Mouse (Mus musculus): Measurements from ENCODE around the gene Olfr1030. TPM values are rescaled to one million over a fixed set of nuclear protein-coding genes. Genes with fewer than 3 reads are reported as not detected.

The Olfr1030 gene
- 0.14 TPM for polyA plus RNA-seq (2017; shearing (Covaris generic))

DNA sequence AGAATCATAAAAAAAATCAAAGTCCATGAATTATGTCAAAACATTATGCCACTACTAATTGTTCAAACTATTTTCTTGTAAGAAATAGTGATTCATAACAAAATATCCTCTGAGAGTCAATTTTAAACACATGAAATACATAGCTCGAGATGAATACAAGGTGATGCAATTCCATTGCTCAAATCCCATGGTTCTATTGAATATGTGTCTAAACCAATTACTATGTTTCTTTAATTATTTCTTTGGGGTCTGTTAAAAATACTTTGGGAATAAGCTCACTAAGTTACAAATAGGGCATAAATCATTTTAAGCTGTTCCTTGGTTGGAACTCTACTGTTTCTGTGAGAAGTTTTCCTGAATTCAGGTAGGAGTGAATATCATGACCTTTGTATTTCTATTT is at the start of gene Olfr1030:
Olfr1030 (plus strand) TSS at position 301 of the 400 bp plus-strand sequence.

DNA sequence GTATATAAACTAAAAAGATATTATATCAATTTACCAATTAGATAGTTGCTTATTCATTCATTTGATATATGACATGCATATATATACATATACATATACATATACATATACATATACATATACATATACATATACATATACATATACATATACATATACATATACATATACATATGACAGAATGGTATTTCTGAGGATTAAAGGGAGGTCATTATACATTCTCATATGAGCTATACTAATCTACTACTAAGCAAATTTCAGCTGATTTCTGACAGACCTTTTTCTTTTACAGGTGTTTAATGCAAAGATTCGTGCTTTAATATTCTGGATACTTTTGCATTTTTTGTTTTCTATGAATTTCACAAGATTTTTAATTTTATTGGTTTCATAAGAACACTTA is 28.9 kb upstream of the Olfr1030 start, which contains the start of gene Olfr1028:
Olfr1028 (plus strand) TSS at position 301 of the 400 bp plus-strand sequence.

GRCm38 (mm10) chr2:85973595-85973994 is 5.5 kb upstream of the Olfr1030 start, which contains the start of gene Olfr1029:
Gene Olfr1029 (plus strand): TSS chr2:85973895.

DNA sequence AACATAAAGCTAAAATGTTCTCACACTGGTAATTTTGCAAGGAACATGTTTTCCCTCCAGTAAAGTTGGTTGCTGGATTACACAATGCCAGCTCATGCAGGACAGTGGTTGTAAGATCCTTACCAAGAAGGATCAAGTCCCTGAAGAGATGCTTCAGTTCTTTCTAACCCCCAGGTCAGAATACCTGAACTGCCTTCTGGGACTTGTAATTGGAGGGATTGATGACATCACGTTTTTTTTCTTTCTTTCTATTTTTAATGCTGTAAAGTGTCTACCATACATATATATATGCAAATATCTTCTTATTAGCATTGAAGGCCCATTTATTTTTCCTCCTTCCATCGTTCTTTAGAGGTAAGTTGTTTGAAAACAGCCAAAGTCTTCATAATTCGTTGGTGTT is 10.9 kb downstream of the Olfr1030 start, which contains the start of gene Olfr1031:
Olfr1031 (plus strand) TSS at position 301 of the 400 bp plus-strand sequence.

GRCm38 (mm10) chr2:86005240-86005639 is 26.2 kb downstream of the Olfr1030 start, which contains the start of gene Olfr1032:
Gene Olfr1032 (plus strand): TSS chr2:86005540.

DNA sequence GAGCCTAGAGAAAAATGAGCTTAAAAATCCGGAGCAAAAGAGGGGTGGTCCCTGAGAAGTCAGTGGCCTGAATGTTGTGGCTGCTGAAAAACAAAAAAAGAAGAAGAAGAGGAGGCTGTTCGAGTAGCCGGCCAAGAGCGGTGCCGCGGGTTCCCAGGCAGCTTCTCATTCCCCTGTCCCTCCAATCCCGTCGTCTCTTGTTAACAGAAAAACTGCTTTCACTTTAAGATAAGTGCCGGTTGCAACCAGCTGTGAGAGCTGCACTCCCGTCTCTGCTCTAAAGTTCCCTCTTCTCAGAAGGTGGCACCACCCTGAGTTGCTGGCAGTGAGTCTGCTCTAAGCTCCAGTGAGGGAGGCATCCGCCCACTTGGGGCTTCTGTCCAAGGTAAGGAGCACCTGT is 41.3 kb downstream of the Olfr1030 start, which contains the start of gene Olfr1033:
Olfr1033 (plus strand) TSS at position 228 of the 400 bp plus-strand sequence.

Other genes starting within 250 kb of the Olfr1030 start
- gene Olfr1012, start 216.5 kb upstream of the Olfr1030 start, polyA plus RNA-seq (2017; shearing (Covaris generic)) = not detected
- not detected for gene Olfr1013, start 212.2 kb upstream of the Olfr1030 start, polyA plus RNA-seq (2017; shearing (Covaris generic))
- gene Olfr1014, start 206.6 kb upstream of the Olfr1030 start, polyA plus RNA-seq (2017; shearing (Covaris generic)) = not detected
- not detected for gene Olfr1015, start 197.3 kb upstream of the Olfr1030 start, polyA plus RNA-seq (2017; shearing (Covaris generic))
- not detected for gene Olfr1016, start 176.7 kb upstream of the Olfr1030 start, polyA plus RNA-seq (2017; shearing (Covaris generic))
- gene Olfr1018, start 160.8 kb upstream of the Olfr1030 start, polyA plus RNA-seq (2017; shearing (Covaris generic)) = not detected
- gene Olfr1019, start 133.8 kb upstream of the Olfr1030 start, polyA plus RNA-seq (2017; shearing (Covaris generic)) = not detected
- gene Olfr1020, start 132.2 kb upstream of the Olfr1030 start, polyA plus RNA-seq (2017; shearing (Covaris generic)) = 0.35 TPM
- not detected for gene Olfr1022, start 110.7 kb upstream of the Olfr1030 start, polyA plus RNA-seq (2017; shearing (Covaris generic))
- not detected for gene Olfr1023, start 93.6 kb upstream of the Olfr1030 start, polyA plus RNA-seq (2017; shearing (Covaris generic))
- gene Olfr1024, start 74.2 kb upstream of the Olfr1030 start, polyA plus RNA-seq (2017; shearing (Covaris generic)) = not detected
- not detected for gene Olfr1025-ps1, start 64.1 kb upstream of the Olfr1030 start, polyA plus RNA-seq (2017; shearing (Covaris generic))
- not detected for gene Olfr1026, start 57.7 kb upstream of the Olfr1030 start, polyA plus RNA-seq (2017; shearing (Covaris generic))
- gene Olfr1028, start 28.8 kb upstream of the Olfr1030 start, polyA plus RNA-seq (2017; shearing (Covaris generic)) = not detected
- not detected for gene Olfr1029, start 5.4 kb upstream of the Olfr1030 start, polyA plus RNA-seq (2017; shearing (Covaris generic))
- gene Olfr1031, start 11.0 kb downstream of the Olfr1030 start, polyA plus RNA-seq (2017; shearing (Covaris generic)) = not detected
- not detected for gene Olfr1032, start 26.3 kb downstream of the Olfr1030 start, polyA plus RNA-seq (2017; shearing (Covaris generic))
- 11.3 TPM for gene Olfr1033, start 41.4 kb downstream of the Olfr1030 start, polyA plus RNA-seq (2017; shearing (Covaris generic))
- gene Olfr1034, start 66.6 kb downstream of the Olfr1030 start, polyA plus RNA-seq (2017; shearing (Covaris generic)) = not detected
- gene Olfr1036, start 94.7 kb downstream of the Olfr1030 start, polyA plus RNA-seq (2017; shearing (Covaris generic)) = not detected
- gene Olfr1037, start 108.1 kb downstream of the Olfr1030 start, polyA plus RNA-seq (2017; shearing (Covaris generic)) = not detected
- not detected for gene Olfr1039, start 156.7 kb downstream of the Olfr1030 start, polyA plus RNA-seq (2017; shearing (Covaris generic))
- not detected for gene Olfr1040, start 167.5 kb downstream of the Olfr1030 start, polyA plus RNA-seq (2017; shearing (Covaris generic))
- gene Olfr1042, start 182.6 kb downstream of the Olfr1030 start, polyA plus RNA-seq (2017; shearing (Covaris generic)) = 0.14 TPM
- gene Olfr1043, start 188.2 kb downstream of the Olfr1030 start, polyA plus RNA-seq (2017; shearing (Covaris generic)) = not detected
- not detected for gene Olfr1044, start 198.5 kb downstream of the Olfr1030 start, polyA plus RNA-seq (2017; shearing (Covaris generic))
- not detected for gene Olfr52, start 206.4 kb downstream of the Olfr1030 start, polyA plus RNA-seq (2017; shearing (Covaris generic))
- 0.12 TPM for gene Olfr1045, start 223.7 kb downstream of the Olfr1030 start, polyA plus RNA-seq (2017; shearing (Covaris generic))
- gene Olfr1046, start 240.0 kb downstream of the Olfr1030 start, polyA plus RNA-seq (2017; shearing (Covaris generic)) = not detected